In the genomic region with DNA sequence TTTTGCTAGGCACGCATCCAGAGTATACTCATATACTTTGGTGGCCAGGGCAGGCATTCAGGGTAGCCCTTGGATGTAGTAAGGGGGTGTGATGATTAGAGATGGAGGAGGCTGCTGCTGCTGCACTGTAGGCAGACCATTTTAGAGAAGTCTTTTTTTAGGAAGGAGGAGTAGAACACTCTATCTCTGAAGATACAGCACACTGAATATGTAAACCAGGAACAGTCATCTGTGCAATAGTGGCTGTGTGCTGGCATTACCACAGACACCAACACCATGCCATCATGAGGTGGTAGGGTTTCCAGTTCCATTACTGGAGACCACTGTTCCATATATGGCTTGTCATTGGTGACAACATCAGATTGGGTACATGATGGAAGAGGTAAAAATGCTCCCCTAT, we compare ENCODE assay signal across 27 mouse cellular contexts.
A peak's percentile ranks its signal among the peaks of the same experiment; 100 is the strongest.
DNase-seq lines count a peak whose midpoint lies in the region; ATAC-seq and TF ChIP-seq lines count a peak whose summit lies in the region.
"Had no signal": no experiment of that assay in that cellular context is flagged by ENCODE, and none has a peak within 500 bp of the region (broad histone marks: within the 10 kb centered on the region; RNA-seq: fewer than 3 reads in every experiment).

No protein-coding gene starts in this region.

- no peak overlapping the region for H3K9ac ChIP-seq in heart, embryonic 15.5 days
- no peak overlapping the region for H3K9ac ChIP-seq in intestine, postnatal 0 days (ENCODE audit: low read depth, low read length)
- no peak overlapping the region for H3K9ac ChIP-seq in midbrain, embryonic 16.5 days (ENCODE audit: low read depth, low read length)
- H3K9ac ChIP-seq: forebrain, embryonic 15.5 days; intestine, embryonic 15.5 days; kidney, embryonic 15.5 days; limb, embryonic 13.5 days; liver, embryonic 12.5 days had no signal

- H3K9me3 ChIP-seq in heart, embryonic 15.5 days (replicated peaks), result no peaks in the 10 kb centered on the region
- H3K9me3 ChIP-seq in intestine, postnatal 0 days (ENCODE audit: control insufficient read depth), result no peaks in the 10 kb centered on the region
- no peaks in the 10 kb centered on the region for H3K9me3 ChIP-seq in midbrain, embryonic 16.5 days (replicated peaks; ENCODE audit: control insufficient read depth, low read length, poor library complexity, severe bottlenecking)
- H3K9me3 ChIP-seq: forebrain, embryonic 15.5 days; hindbrain, embryonic 10.5 days; intestine, embryonic 15.5 days; kidney, embryonic 15.5 days; limb, embryonic 13.5 days; liver, embryonic 12.5 days had no signal

- ATAC-seq in heart, embryonic 15.5 days (replicated peaks; ENCODE audit: insufficient number of reproducible peaks, insufficient read depth, low FRiP score, low read depth), result no peak
- ATAC-seq in intestine, postnatal 0 days, result no peak
- ATAC-seq in midbrain, embryonic 16.5 days, result no peak
- ATAC-seq: activated CD4-positive, CD25-positive, alpha-beta regulatory T cell, adult 4 months; forebrain, embryonic 15.5 days; liver, embryonic 12.5 days had no signal

- H3K27me3 ChIP-seq in heart, embryonic 15.5 days, result no peaks in the 10 kb centered on the region
- H3K27me3 ChIP-seq in intestine, postnatal 0 days (replicated peaks; ENCODE audit: control insufficient read depth, insufficient read depth, low read length), result no peaks in the 10 kb centered on the region
- H3K27me3 ChIP-seq in midbrain, embryonic 16.5 days (ENCODE audit: control insufficient read depth, insufficient read depth, low read depth, low read length), result no peaks in the 10 kb centered on the region
- H3K27me3 ChIP-seq: CH12.LX; forebrain, embryonic 15.5 days; intestine, embryonic 15.5 days; kidney, embryonic 15.5 days; limb, embryonic 13.5 days; liver, embryonic 12.5 days had no signal

- TF ChIP-seq CTCF in intestine, postnatal 0 days (IDR thresholded peaks at IDR 0.05; ENCODE audit: low read depth), result no peak

- 52% methylated on average over 1 of the region's 1 CpGs for WGBS in heart, embryonic 15.5 days
- WGBS in intestine, postnatal 0 days, result 74% methylated on average over 1 of the region's 1 CpGs
- 90% methylated on average over 1 of the region's 1 CpGs for WGBS in midbrain, embryonic 16.5 days

- H3K27ac ChIP-seq in heart, embryonic 15.5 days, result peak overlapping the region; percentile 60
- no peak overlapping the region for H3K27ac ChIP-seq in intestine, postnatal 0 days (ENCODE audit: low read depth, low read length)
- H3K27ac ChIP-seq in midbrain, embryonic 16.5 days (ENCODE audit: low read length), result no peak overlapping the region
- H3K27ac ChIP-seq: forebrain, embryonic 15.5 days; hindbrain, embryonic 10.5 days; limb, embryonic 13.5 days had no signal

- no peak overlapping the region for H3K4me2 ChIP-seq in heart, embryonic 15.5 days
- H3K4me2 ChIP-seq in intestine, postnatal 0 days (replicated peaks; ENCODE audit: low read depth), result no peak overlapping the region
- H3K4me2 ChIP-seq in midbrain, embryonic 16.5 days (ENCODE audit: low read length), result no peak overlapping the region
- H3K4me2 ChIP-seq: forebrain, embryonic 15.5 days; intestine, embryonic 15.5 days; kidney, embryonic 15.5 days; limb, embryonic 13.5 days; liver, embryonic 12.5 days had no signal

- peak; percentile 64 for DNase-seq in heart, adult 11 months
- no peak for DNase-seq in heart, postnatal 4 days
- no peak for DNase-seq in heart, adult 9 months (ENCODE audit: low spot score in 2 of 2)
- peak; percentile 24 for DNase-seq in 416B (ENCODE audit: low read depth)
- peak; percentile 39 for DNase-seq in brain, adult 2 months (ENCODE audit: low read depth, low spot score)
- DNase-seq: adrenal gland, adult 8-10 months; B cell, adult 2 months; cerebellum, adult 2 months; cerebellum, postnatal 36 days; embryo, embryonic 11 days; gastrocnemius, postnatal 25 days; layer of hippocampus, adult 9-11 months; lung, adult 18-20 months; lung, postnatal 14 days; thymus, postnatal 14 days had no signal

- H3K36me3 ChIP-seq in heart, embryonic 15.5 days, result no peaks in the 10 kb centered on the region
- peaks cover 3% of the 10 kb centered on the region; the same call in 1 of the 2 replicates for H3K36me3 ChIP-seq in intestine, postnatal 0 days (ENCODE audit: control insufficient read depth, insufficient read depth)
- H3K36me3 ChIP-seq in midbrain, embryonic 16.5 days (ENCODE audit: control insufficient read depth, insufficient read depth, low read length), result no peaks in the 10 kb centered on the region
- H3K36me3 ChIP-seq: forebrain, embryonic 15.5 days; G1E; hindbrain, embryonic 10.5 days; intestine, embryonic 15.5 days; kidney, embryonic 15.5 days; limb, embryonic 13.5 days; liver, embryonic 12.5 days had no signal

- H3K4me1 ChIP-seq in heart, embryonic 15.5 days (replicated peaks), result peaks cover 80% of the 10 kb centered on the region
- H3K4me1 ChIP-seq in intestine, postnatal 0 days (replicated peaks; ENCODE audit: control insufficient read depth, insufficient read depth, low read length), result peaks cover 9% of the 10 kb centered on the region; the same call in 1 of the 2 replicates
- H3K4me1 ChIP-seq in midbrain, embryonic 16.5 days (ENCODE audit: control insufficient read depth, insufficient read depth, low read length), result peaks cover 1% of the 10 kb centered on the region; the same call in 1 of the 2 replicates
- H3K4me1 ChIP-seq: forebrain, embryonic 15.5 days had no signal

- no peak overlapping the region for H3K4me3 ChIP-seq in heart, embryonic 15.5 days
- no peak overlapping the region for H3K4me3 ChIP-seq in intestine, postnatal 0 days (ENCODE audit: low read depth, low read length)
- H3K4me3 ChIP-seq in midbrain, embryonic 16.5 days (ENCODE audit: low read depth, low read length), result no peak overlapping the region
- H3K4me3 ChIP-seq: forebrain, embryonic 15.5 days; hindbrain, embryonic 10.5 days; intestine, embryonic 15.5 days; kidney, embryonic 15.5 days; limb, embryonic 13.5 days; liver, embryonic 12.5 days had no signal

Comparison
In these comparisons a context has a peak if more than half of its experiments do, and no peak if none do; other contexts are left out.
1. DNase-seq: peak in heart, adult 11 months (single experiment), 416B (single experiment) and brain, adult 2 months (single experiment); none in heart, postnatal 4 days (single experiment) and heart, adult 9 months (0 of 2).